In genomic region chr14:27602136-27602535, GRCm38 (mm10) we compare ENCODE assay signal across 11 mouse cellular contexts. TPM values are rescaled to one million over a fixed set of nuclear protein-coding genes. Genes with fewer than 3 reads are reported as not detected.
A peak's percentile ranks its signal among the peaks of the same experiment; 100 is the strongest.
DNase-seq lines count a peak whose midpoint lies in the region; ATAC-seq lines count a peak whose summit lies in the region.
"Had no signal": no experiment of that assay in that cellular context is flagged by ENCODE, and none has a peak within 500 bp of the region (broad histone marks: within the 10 kb centered on the region; RNA-seq: fewer than 3 reads in every experiment).

No protein-coding gene starts in this region.

- ATAC-seq in activated CD4-positive, CD25-positive, alpha-beta regulatory T cell, adult 4 months = no peak
- ATAC-seq: intestine, postnatal 0 days had no signal

- intact Hi-C loops in heart, postnatal 10 days (cut with DNase I) = no loop called here

- DNase-seq in heart, adult 11 months = peak; percentile 76
- DNase-seq in heart, postnatal 10 days = no peak
- DNase-seq in retina, postnatal 1 day = peak; percentile 39
- DNase-seq in retina, embryonic 14.5 days (ENCODE audit: low spot score) = no peak
- DNase-seq in adrenal gland, postnatal 25 days = peak; percentile 65
- DNase-seq in thymus, postnatal 25 days = no peak
- DNase-seq: kidney, postnatal 14 days; spleen, adult 18-20 months had no signal

RNA-seq across cellular contexts. Expression of gene Erc2, which starts 20.1 kb away (rescaled TPM):
- total RNA-seq in heart, postnatal 10 days (2021) = 1 to 10 TPM; 2.5 to 2.9 TPM
- 7.4 and 15.2 TPM in 2 replicates for total RNA-seq in adrenal gland, postnatal 25 days (2021)
- under 1 TPM in 1 of 2 experiments, not detected in 1; 0.56 TPM for polyA plus RNA-seq in activated CD4-positive, CD25-positive, alpha-beta regulatory T cell, adult 4 months (2017; shearing (Covaris generic))
- total RNA-seq: MEL had no signal

Comparison
In these comparisons a context has a peak if more than half of its experiments do, and no peak if none do; other contexts are left out.
1. DNase-seq: peak in heart, adult 11 months (single experiment), retina, postnatal 1 day (single experiment) and adrenal gland, postnatal 25 days (single experiment); none in heart, postnatal 10 days (0 of 2), retina, embryonic 14.5 days (single experiment) and thymus, postnatal 25 days (single experiment).